Mouse (Mus musculus) stomach, postnatal 0 days (tissue): ENCODE measurements around the gene Amotl1.

Experiments used
- CTCF ChIP-seq: IDR thresholded peaks from 2 replicates; pipeline ENCODE4 v1.5.1; 2016; ENCODE audit warnings: antibody characterized with exemption, low read depth, mild to moderate bottlenecking, moderate library complexity
- EP300 ChIP-seq: optimal IDR thresholded peaks from 2 replicates; pipeline ENCODE3; 2016; ENCODE audit warnings: antibody characterized with exemption

GRCm38 (mm10) chr9:14604363-14604762 is 40.5 kb downstream of the Amotl1 start:
- no peak for TF ChIP-seq CTCF
- TF ChIP-seq EP300 = no peak
